Mouse (Mus musculus) cortical plate, adult 2 months (tissue): ENCODE measurements at regions not wholly inside any gene's neighbourhood (a gene's known extent, or its start where the extent isn't known, plus 50 kb on each side); places are given as distances from the start of the nearest gene placed in this dataset.
A peak's percentile ranks its signal among the peaks of the same experiment; 100 is the strongest.

Experiments used
- H3K27ac ChIP-seq: fragments of 200-500 bp; 2 replicates; pipeline ENCODE4 v1.5.1; 2012; ENCODE audit warnings: low read length, control low read depth, inconsistent platforms; ENCODE audit not compliant: insufficient read depth
- H3K4me1 ChIP-seq: fragments of 200-500 bp; 2 replicates; pipeline ENCODE4 v1.6.1; 2011; ENCODE audit warnings: low read length; ENCODE audit not compliant: control insufficient read depth, insufficient read depth
- H3K4me3 ChIP-seq: fragments of 200-500 bp; 2 replicates; pipeline ENCODE4 v1.5.1; 2011; ENCODE audit warnings: mild to moderate bottlenecking, low read length, control low read depth; ENCODE audit not compliant: insufficient read depth
- CTCF ChIP-seq: fragments of 200-500 bp; IDR thresholded peaks from 2 replicates; pipeline ENCODE4 v1.5.1; 2011; ENCODE audit warnings: mild to moderate bottlenecking, control low read depth, low read length; ENCODE audit not compliant: insufficient read depth; ENCODE audit errors: extremely low read depth
- POLR2A ChIP-seq: fragments of 200-500 bp; IDR thresholded peaks from 2 replicates; pipeline ENCODE4 v1.6.1; 2011; ENCODE audit warnings: mild to moderate bottlenecking, low read length, control low read depth; ENCODE audit not compliant: insufficient read depth; ENCODE audit errors: extremely low read depth

- Histone ChIP-seq H3K27ac (no peak overlapping the region), H3K4me3 (no peak overlapping the region), H3K4me1 (no peaks in the 10 kb centered on the region; the same call in 1 of the 2 replicates)
- TF ChIP-seq POLR2A: no peak
- TF ChIP-seq CTCF: peak; percentile 18; the same call in 1 of the 2 replicates
Observed at GRCm38 (mm10) chr7:88544393-88544792, 114.3 kb downstream of the Rab38 start.

GRCm38 (mm10) chr7:88544976-88545654, 115.0 kb downstream of the Rab38 start:
- Histone ChIP-seq H3K27ac (no peak overlapping the region), H3K4me1 (no peaks in the 10 kb centered on the region; the same call in 1 of the 2 replicates), H3K4me3 (no peak overlapping the region)
- TF ChIP-seq CTCF: no peak
- no peak for TF ChIP-seq POLR2A

GRCm38 (mm10) chr7:88575073-88575472, 145.0 kb downstream of the Rab38 start:
- H3K27ac ChIP-seq: no peak overlapping the region
- H3K4me3 ChIP-seq: no peak overlapping the region
- TF ChIP-seq POLR2A: no peak
- TF ChIP-seq CTCF: no peak
- no peaks in the 10 kb centered on the region for H3K4me1 ChIP-seq

- no peak overlapping the region for H3K27ac ChIP-seq
- no peak overlapping the region for H3K4me3 ChIP-seq
- no peaks in the 10 kb centered on the region for H3K4me1 ChIP-seq
- TF ChIP-seq POLR2A (no peak), CTCF (no peak)
Observed at GRCm38 (mm10) chr7:88600781-88601180, 170.7 kb downstream of the Rab38 start.
